Mouse (Mus musculus) ES-Bruce4 (cell line): ENCODE measurements around the gene Disp1. TPM values are rescaled to one million over a fixed set of nuclear protein-coding genes. Genes with fewer than 3 reads are reported as not detected.

ENCODE experiments used
- H3K27ac ChIP-seq: 2 replicates; pipeline ENCODE4 v1.5.1; 2012; ENCODE audit warnings: low read length, inconsistent platforms; ENCODE audit not compliant: insufficient read depth
- H3K27me3 ChIP-seq: 2 replicates; pipeline ENCODE4 v1.6.1; 2012; ENCODE audit warnings: mild to moderate bottlenecking, low read length, inconsistent platforms; ENCODE audit not compliant: control insufficient read depth, poor library complexity, insufficient read depth, severe bottlenecking
- H3K36me3 ChIP-seq: 2 replicates; pipeline ENCODE4 v1.6.1; 2012; ENCODE audit warnings: inconsistent platforms, mild to moderate bottlenecking, low read length, moderate library complexity; ENCODE audit not compliant: control insufficient read depth, poor library complexity, insufficient read depth, severe bottlenecking
- H3K4me1 ChIP-seq: one replicate; pipeline ENCODE4 v1.8.1; 2011; ENCODE audit warnings: low read length; ENCODE audit not compliant: control insufficient read depth, insufficient read depth
- H3K4me3 ChIP-seq: 2 replicates; pipeline ENCODE4 v1.5.1; 2011; ENCODE audit warnings: low read depth, mild to moderate bottlenecking, low read length
- H3K9ac ChIP-seq: 2 replicates; pipeline ENCODE4 v1.6.1; 2012; ENCODE audit warnings: low read depth, mild to moderate bottlenecking, inconsistent platforms; ENCODE audit not compliant: poor library complexity, severe bottlenecking
- H3K9me3 ChIP-seq: replicated peaks from 2 replicates; pipeline ENCODE4 v1.6.1; 2012; ENCODE audit warnings: mild to moderate bottlenecking, low read length, inconsistent platforms; ENCODE audit not compliant: control insufficient read depth, poor library complexity, insufficient read depth, severe bottlenecking
- CTCF ChIP-seq: IDR thresholded peaks from one replicate; pipeline ENCODE4 v1.8.1; 2011; ENCODE audit warnings: low read depth, low read length
- EP300 ChIP-seq: IDR thresholded peaks from 2 replicates; pipeline ENCODE4 v1.6.1; 2011; ENCODE audit warnings: low read depth, low read length; ENCODE audit not compliant: insufficient read depth
- POLR2A ChIP-seq: IDR thresholded peaks from one replicate; pipeline ENCODE4 v1.8.1; 2011; ENCODE audit warnings: low read length; ENCODE audit not compliant: insufficient read depth
- polyA plus RNA-seq: library from polyadenylated mRNA; stranded (reverse); fragments of >200 nt; gene quantifications from 2 replicates; pipeline ENCODE4 v1.2.4, GENCODE M21; 2011; ENCODE audit warnings: low read depth; ENCODE audit not compliant: missing spikeins, insufficient read depth, insufficient read length

Disp1 gene
- polyA plus RNA-seq, 1 experiment, result 9.5 TPM

DNA sequence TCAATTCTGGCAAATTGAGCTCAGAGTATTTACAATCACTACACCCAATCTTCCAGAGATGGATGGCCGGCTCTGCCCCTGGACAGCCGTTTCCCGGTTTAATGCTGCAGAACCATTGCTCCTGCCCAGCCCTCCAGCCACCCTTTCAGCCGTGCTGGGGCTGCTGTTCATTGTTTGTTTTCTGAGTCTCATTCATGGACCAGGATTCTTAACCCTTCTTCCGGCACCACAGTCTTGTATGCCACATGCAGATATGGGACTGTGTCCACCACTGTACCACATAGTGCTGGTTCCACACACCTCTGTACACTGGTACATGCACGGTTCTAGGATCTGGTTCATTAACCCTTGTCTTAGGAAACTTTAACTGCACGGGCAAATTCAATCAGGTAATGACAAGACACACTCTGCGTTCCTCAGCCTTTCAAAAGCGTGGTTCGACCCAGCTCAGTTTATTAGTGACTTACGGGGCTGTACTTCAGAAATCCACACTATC lies 12.4 kb upstream of the Disp1 start:
- Histone ChIP-seq H3K9ac (no peak overlapping the region), H3K4me1 (no peaks in the 10 kb centered on the region), H3K9me3 (no peaks in the 10 kb centered on the region), H3K27me3 (no peaks in the 10 kb centered on the region), H3K36me3 (no peaks in the 10 kb centered on the region), H3K4me3 (no peak overlapping the region), H3K27ac (no peak overlapping the region)
- TF ChIP-seq EP300 (no peak), CTCF (no peak), POLR2A (no peak)

- Histone ChIP-seq H3K4me3 (no peak overlapping the region), H3K9ac (no peak overlapping the region), H3K27ac (no peak overlapping the region), H3K4me1 (no peaks in the 10 kb centered on the region), H3K36me3 (no peaks in the 10 kb centered on the region), H3K27me3 (no peaks in the 10 kb centered on the region; the same call in 1 of the 2 replicates), H3K9me3 (no peaks in the 10 kb centered on the region)
- TF ChIP-seq POLR2A (no peak), CTCF (no peak), EP300 (no peak)
These were observed 11.8 kb upstream of the Disp1 start for GRCm38 (mm10) chr1:183232985-183233678.

DNA sequence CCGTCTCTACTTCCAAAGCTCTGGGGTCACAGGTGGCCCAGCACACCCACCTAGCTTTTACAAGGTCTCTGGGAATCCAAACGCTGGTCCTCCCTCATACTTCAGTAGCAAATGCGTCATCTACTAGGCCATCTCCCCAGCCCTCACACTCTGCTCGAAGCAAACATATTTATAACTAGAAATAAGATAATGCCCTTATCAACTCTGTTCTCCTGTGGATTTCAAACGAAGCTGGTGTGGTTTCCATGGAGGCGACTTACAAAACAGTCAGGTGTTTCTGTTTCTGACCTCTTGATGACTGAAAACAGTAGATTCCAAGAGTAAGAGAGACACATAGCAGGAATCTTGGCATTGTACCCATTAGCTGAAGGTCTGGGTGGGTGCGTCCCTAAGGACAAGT lies 6.1 kb upstream of the Disp1 start:
- H3K27me3 ChIP-seq, result no peaks in the 10 kb centered on the region; the same call in 1 of the 2 replicates
- no peaks in the 10 kb centered on the region for H3K36me3 ChIP-seq
- H3K9ac ChIP-seq, result no peak overlapping the region
- H3K9me3 ChIP-seq, result no peaks in the 10 kb centered on the region
- H3K4me1 ChIP-seq, result no peaks in the 10 kb centered on the region
- no peak overlapping the region for H3K4me3 ChIP-seq
- H3K27ac ChIP-seq, result no peak overlapping the region
- no peak for TF ChIP-seq EP300
- TF ChIP-seq CTCF, result no peak
- no peak for TF ChIP-seq POLR2A

DNA sequence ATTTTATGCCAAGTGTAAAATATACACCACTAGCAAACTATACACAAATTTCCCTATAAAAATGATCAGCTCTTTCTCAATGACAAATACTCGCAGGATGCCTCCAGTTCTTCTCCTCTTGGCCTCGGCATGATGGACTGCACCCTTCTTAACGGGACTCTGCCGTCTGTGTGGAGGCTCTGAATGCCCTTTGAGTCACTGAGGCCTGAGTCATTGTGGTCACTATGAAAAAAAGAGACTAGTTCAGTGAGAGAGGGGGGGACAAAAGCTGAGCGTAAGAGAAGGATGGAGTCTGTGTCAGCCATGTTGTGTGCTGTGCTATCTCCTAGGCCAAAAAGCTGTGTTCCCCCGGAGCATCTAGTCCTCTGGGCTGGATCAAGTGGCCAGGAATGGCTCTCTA lies 2.3 kb downstream of the Disp1 start:
- Histone ChIP-seq H3K4me3 (no peak overlapping the region), H3K36me3 (no peaks in the 10 kb centered on the region)
- TF ChIP-seq EP300 (no peak), CTCF (no peak), POLR2A (no peak)

GRCm38 (mm10) chr1:183216691-183217090 lies 4.6 kb downstream of the Disp1 start:
- no peaks in the 10 kb centered on the region for H3K36me3 ChIP-seq
- no peak for TF ChIP-seq EP300
- H3K4me3 ChIP-seq, result no peak overlapping the region
- H3K9me3 ChIP-seq, result no peaks in the 10 kb centered on the region
- peaks cover 2% of the 10 kb centered on the region for H3K4me1 ChIP-seq
- H3K27ac ChIP-seq, result no peak overlapping the region
- H3K27me3 ChIP-seq, result no peaks in the 10 kb centered on the region
- no peak overlapping the region for H3K9ac ChIP-seq

More for the DNA sequence above, 2.3 kb downstream of the Disp1 start:
- no peaks in the 10 kb centered on the region; the same call in 1 of the 2 replicates for H3K27me3 ChIP-seq
- no peaks in the 10 kb centered on the region for H3K4me1 ChIP-seq
- no peak overlapping the region for H3K27ac ChIP-seq
- H3K9me3 ChIP-seq, result no peaks in the 10 kb centered on the region
- H3K9ac ChIP-seq, result no peak overlapping the region

- Histone ChIP-seq H3K36me3 (no peaks in the 10 kb centered on the region), H3K9me3 (no peaks in the 10 kb centered on the region)
These were observed 5.6 kb downstream of the Disp1 start for GRCm38 (mm10) chr1:183215706-183216105.

More at GRCm38 (mm10) chr1:183215706-183216105, 5.6 kb downstream of the Disp1 start:
- Histone ChIP-seq H3K4me3 (no peak overlapping the region), H3K4me1 (peaks cover 2% of the 10 kb centered on the region), H3K27me3 (no peaks in the 10 kb centered on the region), H3K27ac (no peak overlapping the region), H3K9ac (no peak overlapping the region)
- TF ChIP-seq CTCF, result no peak
- TF ChIP-seq EP300, result no peak
- TF ChIP-seq POLR2A, result no peak
